Mouse (Mus musculus): ENCODE results near the gene Swap70.

GRCm38 (mm10) chr7:110285076-110285848 is 63.8 kb downstream of the Swap70 start:
- TF ChIP-seq CTCF (IDR thresholded peaks at IDR 0.05; ENCODE audit: low read depth) (no peak), EP300 (optimal IDR thresholded peaks at IDR 0.05) (no peak)

All from stomach, postnatal 0 days (tissue).